Mouse (Mus musculus): ENCODE results near the gene Micu1.

- TF ChIP-seq CTCF (IDR thresholded peaks at IDR 0.05; ENCODE audit: low read depth, low read length) (no peak), POLR2A (IDR thresholded peaks at IDR 0.05; ENCODE audit: insufficient read depth, low read length) (no peak)
Measured at GRCm38 (mm10) chr10:59873613-59874012, 171.3 kb downstream of the Micu1 start.

All from ES-Bruce4 (cell line).